ENCODE assay signal across 21 mouse cellular contexts in genomic region chr17:64425811-64426210, GRCm38 (mm10).
A peak's percentile ranks its signal among the peaks of the same experiment; 100 is the strongest.
DNase-seq lines count a peak whose midpoint lies in the region; ATAC-seq and TF ChIP-seq lines count a peak whose summit lies in the region.
"Had no signal": no experiment of that assay in that cellular context is flagged by ENCODE, and none has a peak within 500 bp of the region (broad histone marks: within the 10 kb centered on the region; RNA-seq: fewer than 3 reads in every experiment).

No protein-coding gene starts in this region.

- no peak overlapping the region for H3K4me2 ChIP-seq in hindbrain, embryonic 14.5 days (replicated peaks)
- H3K4me2 ChIP-seq in hindbrain, postnatal 0 days (ENCODE audit: low read depth, low read length) = no peak overlapping the region
- H3K4me2 ChIP-seq in lung, embryonic 15.5 days = no peak overlapping the region
- H3K4me2 ChIP-seq: embryonic facial prominence, embryonic 13.5 days; forebrain, embryonic 12.5 days; heart, embryonic 11.5 days; heart, embryonic 15.5 days had no signal

- WGBS in hindbrain, embryonic 14.5 days = 93% methylated on average over 1 of the region's 1 CpGs
- 80% methylated on average over 1 of the region's 1 CpGs for WGBS in hindbrain, postnatal 0 days
- 35% methylated on average over 1 of the region's 1 CpGs for WGBS in lung, embryonic 15.5 days

- no peaks in the 10 kb centered on the region for H3K4me1 ChIP-seq in hindbrain, embryonic 14.5 days (replicated peaks; ENCODE audit: control insufficient read depth, insufficient read depth, low read length)
- no peaks in the 10 kb centered on the region for H3K4me1 ChIP-seq in hindbrain, postnatal 0 days (ENCODE audit: insufficient read depth, low read length)
- peaks cover 9% of the 10 kb centered on the region for H3K4me1 ChIP-seq in lung, embryonic 15.5 days
- H3K4me1 ChIP-seq: forebrain, embryonic 12.5 days; hindbrain, embryonic 10.5 days had no signal

- intact Hi-C loops in heart, postnatal 10 days (cut with DNase I) = no loop called here

- no peaks in the 10 kb centered on the region for H3K27me3 ChIP-seq in hindbrain, embryonic 14.5 days (ENCODE audit: control insufficient read depth, insufficient read depth, low read length)
- no peaks in the 10 kb centered on the region for H3K27me3 ChIP-seq in hindbrain, postnatal 0 days (ENCODE audit: insufficient read depth, low read length)
- H3K27me3 ChIP-seq in lung, embryonic 15.5 days = no peaks in the 10 kb centered on the region
- H3K27me3 ChIP-seq: forebrain, embryonic 12.5 days; heart, embryonic 15.5 days had no signal

- TF ChIP-seq CTCF in hindbrain, postnatal 0 days (IDR thresholded peaks at IDR 0.05; ENCODE audit: low read depth) = no peak

- no peak for DNase-seq in hindbrain, embryonic 14.5 days (ENCODE audit: low spot score)
- DNase-seq in hindbrain, postnatal 0 days (ENCODE audit: low spot score) = no peak
- no peak for DNase-seq in lung, postnatal 14 days
- peak; percentile 36 for DNase-seq in lung, postnatal 10 days
- no peak for DNase-seq in MN1 (ENCODE audit: low spot score)
- no peak for DNase-seq in heart, postnatal 10 days
- DNase-seq: adrenal gland, postnatal 14 days; cerebellum, adult 18-20 months; cerebellum, adult 9-11 months; cerebellum, postnatal 36 days; gastrocnemius, postnatal 10 days; heart, adult 18-20 months had no signal

- ATAC-seq in hindbrain, embryonic 14.5 days (ENCODE audit: low FRiP score) = no peak
- no peak for ATAC-seq in hindbrain, postnatal 0 days
- peak; percentile 76; the same call in 1 of the 2 replicates for ATAC-seq in lung, embryonic 15.5 days (ENCODE audit: borderline replicate concordance, extremely low read depth, low FRiP score, low TSS enrichment)
- ATAC-seq: activated CD4-positive, CD25-positive, alpha-beta regulatory T cell, adult 4 months; forebrain, embryonic 16.5 days; Patski had no signal

- H3K36me3 ChIP-seq in hindbrain, embryonic 14.5 days (replicated peaks; ENCODE audit: control insufficient read depth, insufficient read depth) = no peaks in the 10 kb centered on the region
- no peaks in the 10 kb centered on the region for H3K36me3 ChIP-seq in hindbrain, postnatal 0 days (ENCODE audit: insufficient read depth, low read length)
- H3K36me3 ChIP-seq in lung, embryonic 15.5 days = no peaks in the 10 kb centered on the region
- H3K36me3 ChIP-seq: embryonic facial prominence, embryonic 13.5 days; forebrain, embryonic 12.5 days; heart, embryonic 15.5 days; hindbrain, embryonic 10.5 days had no signal

- H3K4me3 ChIP-seq in hindbrain, embryonic 14.5 days (replicated peaks; ENCODE audit: low read length) = no peak overlapping the region
- H3K4me3 ChIP-seq in hindbrain, postnatal 0 days (ENCODE audit: low read length) = no peak overlapping the region
- no peak overlapping the region for H3K4me3 ChIP-seq in lung, embryonic 15.5 days
- H3K4me3 ChIP-seq: embryonic facial prominence, embryonic 13.5 days; forebrain, embryonic 12.5 days; heart, embryonic 15.5 days; hindbrain, embryonic 10.5 days had no signal

- peak overlapping the region; percentile 26; the same call in 1 of the 2 replicates for H3K27ac ChIP-seq in hindbrain, embryonic 14.5 days
- no peak overlapping the region for H3K27ac ChIP-seq in hindbrain, postnatal 0 days
- H3K27ac ChIP-seq in lung, embryonic 15.5 days = peak overlapping the region; percentile 47; the same call in 1 of the 2 replicates
- H3K27ac ChIP-seq: embryonic facial prominence, embryonic 13.5 days; forebrain, embryonic 12.5 days; heart, embryonic 15.5 days; hindbrain, embryonic 10.5 days had no signal

- H3K9ac ChIP-seq in hindbrain, embryonic 14.5 days = no peak overlapping the region
- H3K9ac ChIP-seq in hindbrain, postnatal 0 days (replicated peaks; ENCODE audit: low read length) = no peak overlapping the region
- H3K9ac ChIP-seq in lung, embryonic 15.5 days = no peak overlapping the region
- H3K9ac ChIP-seq: embryonic facial prominence, embryonic 13.5 days; forebrain, embryonic 12.5 days; heart, embryonic 15.5 days had no signal

- H3K9me3 ChIP-seq in hindbrain, embryonic 14.5 days (ENCODE audit: control insufficient read depth, low read length) = no peaks in the 10 kb centered on the region
- no peaks in the 10 kb centered on the region for H3K9me3 ChIP-seq in hindbrain, postnatal 0 days (ENCODE audit: low read length)
- no peaks in the 10 kb centered on the region for H3K9me3 ChIP-seq in lung, embryonic 15.5 days
- H3K9me3 ChIP-seq: embryonic facial prominence, embryonic 13.5 days; forebrain, embryonic 12.5 days; heart, embryonic 15.5 days; hindbrain, embryonic 10.5 days had no signal
